Mouse (Mus musculus) neural tube, embryonic 11.5 days (tissue): ENCODE measurements around the gene Coq2. TPM values are rescaled to one million over a fixed set of nuclear protein-coding genes. Genes with fewer than 3 reads are reported as not detected.
A peak's percentile ranks its signal among the peaks of the same experiment; 100 is the strongest.

Experiments used
- ATAC-seq: fragments of 200-750 bp; cut with Nextera tagmentation; 2 replicates; pipeline ENCODE4 v1.8.0; 2017; ENCODE audit warnings: moderate number of reproducible peaks, mild to moderate bottlenecking, moderate TSS enrichment, moderate library complexity; ENCODE audit not compliant: insufficient read depth, low FRiP score, low TSS enrichment
- DNase-seq: peaks from one replicate; pipeline ENCODE4 v3.0.0-alpha.2; 2015; ENCODE audit warnings: low spot score
- H3K27ac ChIP-seq: fragments of 300-500 bp; sonication (generic); 2 replicates; pipeline ENCODE4 v1.5.1; 2014; ENCODE audit warnings: low read depth, mild to moderate bottlenecking, low read length
- H3K27me3 ChIP-seq: fragments of 300-500 bp; sonication (generic); 2 replicates; pipeline ENCODE4 v1.6.1; 2014; ENCODE audit warnings: mild to moderate bottlenecking, low read length, mixed read lengths; ENCODE audit not compliant: control insufficient read depth, insufficient read depth
- H3K36me3 ChIP-seq: fragments of 300-500 bp; sonication (generic); 2 replicates; pipeline ENCODE4 v1.6.1; 2014; ENCODE audit warnings: mild to moderate bottlenecking, low read length, moderate library complexity, mixed read lengths; ENCODE audit not compliant: control insufficient read depth, insufficient read depth
- H3K4me1 ChIP-seq: fragments of 300-500 bp; sonication (generic); 2 replicates; pipeline ENCODE4 v1.6.1; 2014; ENCODE audit warnings: low read length, mixed read lengths; ENCODE audit not compliant: control insufficient read depth, insufficient read depth
- H3K4me2 ChIP-seq: fragments of 300-500 bp; sonication (generic); 2 replicates; pipeline ENCODE4 v1.6.1; 2014; ENCODE audit warnings: low read depth, mild to moderate bottlenecking, moderate library complexity
- H3K4me3 ChIP-seq: fragments of 300-500 bp; sonication (generic); 2 replicates; pipeline ENCODE4 v1.5.1; 2014; ENCODE audit warnings: low read depth, low read length
- H3K9ac ChIP-seq: fragments of 300-500 bp; sonication (generic); 2 replicates; pipeline ENCODE4 v1.6.1; 2014; ENCODE audit warnings: mild to moderate bottlenecking, low read length
- H3K9me3 ChIP-seq: fragments of 300-500 bp; sonication (generic); 2 replicates; pipeline ENCODE4 v1.6.1; 2016; ENCODE audit warnings: low read length; ENCODE audit not compliant: control insufficient read depth
- WGBS: fragments of 180-500 bp; shearing (Covaris S2); extraction: QIAGEN DNeasy Blood & Tissue Kit; methylation state at CpG from one replicate; pipeline ENCODE4 v1.1.7; 2014; 5-methylcytosine and 5-hydroxymethylcytosine counted together
- polyA plus RNA-seq: library from polyadenylated mRNA; unstranded; fragments of >200 nt; fragmentation: Nextera tagmentation; extraction: Ambion mirVana; gene quantifications from 2 replicates; pipeline ENCODE4 v1.2.1, GENCODE M21; 2014

Coq2 gene
- 57.1 and 59.5 TPM in 2 replicates for polyA plus RNA-seq

GRCm38 (mm10) chr5:100674711-100675376 is at the start of gene Coq2:
TSS of gene Coq2 (minus strand) at chr5:100675140.
- peak within 1 kb of the TSS; percentile 49; the same call in 1 of the 2 replicates for H3K27ac ChIP-seq
- H3K4me2 ChIP-seq = peak within 1 kb of the TSS; percentile 76
- no peaks in the 10 kb centered on the region for H3K9me3 ChIP-seq
- H3K36me3 ChIP-seq = no peaks in the 10 kb centered on the region; the same call in 1 of the 2 replicates
- ATAC-seq (peak; percentile 69; the same call in 1 of the 2 replicates), DNase-seq (peak; percentile 89)
- H3K9ac ChIP-seq = peak within 1 kb of the TSS; percentile 90
- H3K4me3 ChIP-seq = peak within 1 kb of the TSS; percentile 85
- WGBS = 14% methylated on average over 17 of the region's 17 CpGs
- H3K27me3 ChIP-seq = no peaks in the 10 kb centered on the region
- no peaks in the 10 kb centered on the region; the same call in 1 of the 2 replicates for H3K4me1 ChIP-seq

GRCm38 (mm10) chr5:100719235-100720088 is 44.5 kb upstream of the Coq2 start, which contains the start of gene Hpse:
TSS of gene Hpse (minus strand) at chr5:100719716.
- Histone ChIP-seq H3K27me3 (peaks cover 14% of the 10 kb centered on the region; the same call in 1 of the 2 replicates), H3K36me3 (no peaks in the 10 kb centered on the region), H3K27ac (no peak within 1 kb of the TSS), H3K4me1 (no peaks in the 10 kb centered on the region), H3K4me2 (peak within 1 kb of the TSS; percentile 91), H3K9ac (peak within 1 kb of the TSS; percentile 57), H3K9me3 (no peaks in the 10 kb centered on the region), H3K4me3 (peak within 1 kb of the TSS; percentile 47)
- under 1% methylated on average over 42 of the region's 56 CpGs for WGBS
- ATAC-seq = peak; percentile 55
- DNase-seq = peak; percentile 59

GRCm38 (mm10) chr5:100716762-100717161 is 41.8 kb upstream of the Coq2 start:
- Histone ChIP-seq H3K4me1 (no peaks in the 10 kb centered on the region), H3K36me3 (no peaks in the 10 kb centered on the region), H3K9me3 (no peaks in the 10 kb centered on the region), H3K27ac (no peak overlapping the region), H3K4me3 (no peak overlapping the region), H3K9ac (no peak overlapping the region), H3K4me2 (no peak overlapping the region), H3K27me3 (peaks cover 14% of the 10 kb centered on the region; the same call in 1 of the 2 replicates)
- WGBS = 95% methylated on average over 15 of the region's 15 CpGs
- DNase-seq (no peak), ATAC-seq (no peak)

- no peak overlapping the region for H3K4me3 ChIP-seq
- DNase-seq = no peak
- H3K9ac ChIP-seq = no peak overlapping the region
- no peak for ATAC-seq
- WGBS = 94% methylated on average over 6 of the region's 6 CpGs
- H3K4me2 ChIP-seq = no peak overlapping the region
- no peaks in the 10 kb centered on the region for H3K36me3 ChIP-seq
- no peaks in the 10 kb centered on the region for H3K4me1 ChIP-seq
- H3K27me3 ChIP-seq = no peaks in the 10 kb centered on the region
- H3K27ac ChIP-seq = no peak overlapping the region
- H3K9me3 ChIP-seq = no peaks in the 10 kb centered on the region
Observed at GRCm38 (mm10) chr5:100711219-100711618, 36.3 kb upstream of the Coq2 start.

- no peak overlapping the region for H3K9ac ChIP-seq
- ATAC-seq (no peak), DNase-seq (no peak)
- WGBS = 87% methylated on average over 2 of the region's 2 CpGs
- no peaks in the 10 kb centered on the region for H3K36me3 ChIP-seq
- H3K4me2 ChIP-seq = no peak overlapping the region
- H3K9me3 ChIP-seq = no peaks in the 10 kb centered on the region
- no peak overlapping the region for H3K4me3 ChIP-seq
- no peaks in the 10 kb centered on the region for H3K4me1 ChIP-seq
- no peaks in the 10 kb centered on the region for H3K27me3 ChIP-seq
- H3K27ac ChIP-seq = no peak overlapping the region
Observed at GRCm38 (mm10) chr5:100710012-100710411, 35.1 kb upstream of the Coq2 start.

- H3K9me3 ChIP-seq = no peaks in the 10 kb centered on the region
- no peak overlapping the region for H3K4me3 ChIP-seq
- DNase-seq = no peak
- no peaks in the 10 kb centered on the region for H3K36me3 ChIP-seq
- H3K9ac ChIP-seq = no peak overlapping the region
- WGBS = 91% methylated on average over 6 of the region's 6 CpGs
- no peaks in the 10 kb centered on the region for H3K4me1 ChIP-seq
- no peak overlapping the region for H3K4me2 ChIP-seq
- H3K27ac ChIP-seq = no peak overlapping the region
- ATAC-seq = no peak
- H3K27me3 ChIP-seq = no peaks in the 10 kb centered on the region
Observed at GRCm38 (mm10) chr5:100709035-100709434, 34.1 kb upstream of the Coq2 start.

- no peak; the same call in 1 of the 2 replicates for ATAC-seq
- H3K4me2 ChIP-seq = no peak overlapping the region
Observed at GRCm38 (mm10) chr5:100706675-100707074, 31.7 kb upstream of the Coq2 start.

GRCm38 (mm10) chr5:100704272-100704671 is 29.3 kb upstream of the Coq2 start:
- no peak overlapping the region for H3K4me3 ChIP-seq
- H3K4me2 ChIP-seq = no peak overlapping the region
- H3K27me3 ChIP-seq = no peaks in the 10 kb centered on the region
- H3K36me3 ChIP-seq = no peaks in the 10 kb centered on the region
- ATAC-seq (no peak), DNase-seq (no peak)
- no peak overlapping the region for H3K9ac ChIP-seq
- H3K27ac ChIP-seq = no peak overlapping the region
- no peaks in the 10 kb centered on the region for H3K9me3 ChIP-seq
- H3K4me1 ChIP-seq = no peaks in the 10 kb centered on the region
- 97% methylated on average over 2 of the region's 2 CpGs for WGBS

More at GRCm38 (mm10) chr5:100706675-100707074, 31.7 kb upstream of the Coq2 start:
- no peaks in the 10 kb centered on the region for H3K4me1 ChIP-seq
- H3K4me3 ChIP-seq = no peak overlapping the region
- no peak for DNase-seq
- H3K27me3 ChIP-seq = no peaks in the 10 kb centered on the region
- H3K36me3 ChIP-seq = no peaks in the 10 kb centered on the region
- no peaks in the 10 kb centered on the region for H3K9me3 ChIP-seq
- H3K9ac ChIP-seq = no peak overlapping the region
- 53% methylated on average over 8 of the region's 8 CpGs for WGBS
- H3K27ac ChIP-seq = no peak overlapping the region
